Mouse (Mus musculus) adrenal gland, adult 18-20 months (tissue): ENCODE measurements around the gene Islr2. TPM values are rescaled to one million over a fixed set of nuclear protein-coding genes. Genes with fewer than 3 reads are reported as not detected.
"Not testable (repeated sequence)": the region's sequence is repeated elsewhere in the genome, so short reads cannot be mapped to it uniquely, and the experiment has no call there.

Experiments
- DNase-seq, 2 experiments: peaks; one replicate each; pipeline ENCODE4 v3.0.0; 2021 to 2022; ENCODE audit warnings: low spot score in 2 of 2
- long read RNA-seq, 2 experiments: library from polyadenylated mRNA; stranded (forward); transcript quantifications; one replicate each; pipeline ENCODE4 v2.0.0; 2021
- total RNA-seq, 2 experiments: library from RNA; stranded (reverse); gene quantifications; 1 replicate in 1 of 2; 2 replicates in 1 of 2; pipeline ENCODE4 v1.2.3; 2021

The Islr2 gene
- total RNA-seq = 1 to 10 TPM; 1.2 to 2.6 TPM
- long read RNA-seq, experiment 1 = 0 reads
- long read RNA-seq, experiment 2 = 0 reads

GRCm38 (mm10) chr9:58203516-58204447 is at the start of gene Islr2, which contains the start of gene Islr:
Gene Islr2 (minus strand): TSS chr9:58204319.
Gene Islr (minus strand): TSS chr9:58204306.
- peak; percentile 65 to 67 for DNase-seq

GRCm38 (mm10) chr9:58253805-58254122 is 49.6 kb upstream of the Islr2 start:
- DNase-seq = not testable (repeated sequence)

GRCm38 (mm10) chr9:58253033-58253804 is 49.1 kb upstream of the Islr2 start, which contains the start of gene Stoml1:
Gene Stoml1 (plus strand): TSS chr9:58253164.
- DNase-seq = peak; percentile 94

- DNase-seq = not testable (repeated sequence)
These were observed 46.6 kb upstream of the Islr2 start for GRCm38 (mm10) chr9:58250730-58251129.

- no peak for DNase-seq
These were observed 46.2 kb upstream of the Islr2 start for GRCm38 (mm10) chr9:58250322-58250721.

- peak; percentile 70 to 72 for DNase-seq
These were observed 45.6 kb upstream of the Islr2 start, which contains the start of gene Pml for GRCm38 (mm10) chr9:58249592-58250192. Gene Pml (minus strand): TSS chr9:58249786.

GRCm38 (mm10) chr9:58248746-58249413 is 44.8 kb upstream of the Islr2 start:
- no peak for DNase-seq

- peak; percentile 78 to 80 for DNase-seq
These were observed 43.1 kb upstream of the Islr2 start for GRCm38 (mm10) chr9:58247064-58247759.

- DNase-seq = no peak
These were observed 42.0 kb upstream of the Islr2 start for GRCm38 (mm10) chr9:58246083-58246591.

GRCm38 (mm10) chr9:58243696-58244095 is 39.6 kb upstream of the Islr2 start:
- no peak for DNase-seq

- DNase-seq = no peak
These were observed 38.6 kb upstream of the Islr2 start for GRCm38 (mm10) chr9:58242696-58243095.

- DNase-seq = peak; percentile 44 to 60
These were observed 37.8 kb upstream of the Islr2 start for GRCm38 (mm10) chr9:58241780-58242485.

GRCm38 (mm10) chr9:58234502-58235015 is 30.4 kb upstream of the Islr2 start:
- no peak for DNase-seq

GRCm38 (mm10) chr9:58232374-58232773 is 28.3 kb upstream of the Islr2 start:
- no peak for DNase-seq

GRCm38 (mm10) chr9:58231746-58232145 is 27.6 kb upstream of the Islr2 start:
- DNase-seq = no peak

GRCm38 (mm10) chr9:58228777-58229466 is 24.8 kb upstream of the Islr2 start:
- no peak for DNase-seq

GRCm38 (mm10) chr9:58225915-58226913 is 22.1 kb upstream of the Islr2 start:
- DNase-seq = peak; percentile 64 to 66
